Mouse (Mus musculus) layer of hippocampus, adult 18-20 months (tissue): ENCODE data around the gene Setd5. TPM values are rescaled to one million over a fixed set of nuclear protein-coding genes. Genes with fewer than 3 reads are reported as not detected.

Experiments used
- DNase-seq, 2 experiments: peaks; one replicate each; pipeline ENCODE4 v3.0.0; 2022; ENCODE audit warnings: low spot score in 2 of 2
- total RNA-seq, 2 experiments: library from RNA; stranded (reverse); gene quantifications; 2 replicates each; pipeline ENCODE4 v1.2.3; 2021

Gene Setd5
- total RNA-seq, 2 experiments from 2014 or later = 92.8 to 95.7 TPM

- no peak for DNase-seq
Measured at GRCm38 (mm10) chr6:113052972-113053371, 24.2 kb upstream of the Setd5 start.

GRCm38 (mm10) chr6:113054552-113055107 is 22.5 kb upstream of the Setd5 start:
- DNase-seq = no peak

GRCm38 (mm10) chr6:113060892-113061563 is 16.1 kb upstream of the Setd5 start:
- DNase-seq = no peak

GRCm38 (mm10) chr6:113062253-113062652 is 14.9 kb upstream of the Setd5 start:
- DNase-seq = no peak

GRCm38 (mm10) chr6:113063363-113063762 is 13.8 kb upstream of the Setd5 start:
- DNase-seq = no peak

- DNase-seq = no peak
Measured at GRCm38 (mm10) chr6:113065186-113065585, 12.0 kb upstream of the Setd5 start.

GRCm38 (mm10) chr6:113069154-113069553 is 8.0 kb upstream of the Setd5 start:
- no peak for DNase-seq

- DNase-seq = no peak
Measured at GRCm38 (mm10) chr6:113075261-113075660, 1.9 kb upstream of the Setd5 start.

GRCm38 (mm10) chr6:113076012-113076685 is 1.0 kb upstream of the Setd5 start:
- DNase-seq = peak; percentile 84 to 90

GRCm38 (mm10) chr6:113077569-113078030 is 435 bp downstream of the Setd5 start:
- DNase-seq = no peak

- DNase-seq = peak in 1 of 2 experiments; percentile 26
Measured at GRCm38 (mm10) chr6:113078031-113078721, 1.0 kb downstream of the Setd5 start.

GRCm38 (mm10) chr6:113079492-113079891 is 2.3 kb downstream of the Setd5 start:
- DNase-seq = peak in 1 of 2 experiments; percentile 30

- DNase-seq = peak in 1 of 2 experiments; percentile 22
Measured at GRCm38 (mm10) chr6:113082229-113082628, 5.1 kb downstream of the Setd5 start.

GRCm38 (mm10) chr6:113084590-113084989 is 7.4 kb downstream of the Setd5 start:
- no peak for DNase-seq

- DNase-seq = no peak
Measured at GRCm38 (mm10) chr6:113093206-113093605, 16.0 kb downstream of the Setd5 start.

GRCm38 (mm10) chr6:113095547-113095946 is 18.4 kb downstream of the Setd5 start:
- no peak for DNase-seq

GRCm38 (mm10) chr6:113097662-113098061 is 20.5 kb downstream of the Setd5 start:
- DNase-seq = no peak

GRCm38 (mm10) chr6:113099640-113100289 is 22.6 kb downstream of the Setd5 start:
- DNase-seq = peak; percentile 89 to 98

GRCm38 (mm10) chr6:113102541-113102940 is 25.4 kb downstream of the Setd5 start:
- no peak for DNase-seq

GRCm38 (mm10) chr6:113103765-113104164 is 26.6 kb downstream of the Setd5 start:
- DNase-seq = peak in 1 of 2 experiments; percentile 29

GRCm38 (mm10) chr6:113109378-113109777 is 32.2 kb downstream of the Setd5 start:
- no peak for DNase-seq
